Mouse (Mus musculus) G1E-ER4 (cell line): Measurements from ENCODE around the gene Vps11. TPM values are rescaled to one million over a fixed set of nuclear protein-coding genes. Genes with fewer than 3 reads are reported as not detected.

Experiments
- GATA1 ChIP-seq: IDR thresholded peaks from one replicate; pipeline ENCODE4 v1.8.0; 2012; ENCODE audit warnings: low read length, inconsistent platforms
- polyA plus RNA-seq: library from polyadenylated mRNA; stranded (reverse); fragments of >175 nt; gene quantifications from 2 replicates; pipeline ENCODE4 v1.2.3, GENCODE M21; 2012

The Vps11 gene
- polyA plus RNA-seq, 1 experiment, result 6.0 TPM

DNA sequence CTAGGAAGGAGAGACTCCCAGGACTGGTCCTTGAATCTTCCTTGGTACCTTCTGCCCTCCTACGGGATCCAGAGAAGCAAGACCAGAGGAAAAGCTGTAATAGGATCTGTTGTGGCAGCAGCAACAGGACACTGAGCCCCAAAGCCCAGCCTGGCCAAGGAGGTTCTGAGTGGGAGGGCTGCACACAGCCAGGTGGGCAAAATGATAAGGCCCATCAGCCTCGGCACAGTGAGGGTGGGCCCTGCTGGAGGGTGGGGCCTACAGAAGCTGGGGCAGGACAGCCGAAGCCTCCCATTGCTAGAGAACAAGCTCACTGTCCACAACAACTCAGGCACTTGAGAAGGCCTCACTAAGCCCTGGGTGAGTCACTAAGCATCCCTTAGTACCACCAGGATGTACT lies 19.3 kb downstream of the Vps11 start:
- TF ChIP-seq GATA1, result no peak

DNA sequence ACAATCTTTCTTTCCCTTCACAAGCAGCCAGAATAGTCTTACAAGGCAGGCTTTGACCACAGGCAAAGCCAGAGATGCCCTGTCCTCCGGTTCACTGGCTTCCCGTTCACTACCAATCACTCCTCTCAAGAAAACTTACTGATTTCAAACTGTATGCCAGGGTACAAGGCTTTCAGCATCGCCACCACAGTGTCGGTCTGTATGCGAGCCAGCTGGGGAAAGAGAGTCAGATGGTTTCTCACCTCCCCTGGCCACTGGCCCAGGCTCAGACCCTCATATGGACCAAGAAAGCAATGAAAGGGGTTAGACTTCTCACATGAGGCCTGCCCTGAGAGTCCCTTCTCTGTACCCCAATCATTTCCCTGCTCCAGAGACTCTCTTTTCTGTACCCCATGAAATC lies 20.0 kb downstream of the Vps11 start:
- no peak for TF ChIP-seq GATA1

DNA sequence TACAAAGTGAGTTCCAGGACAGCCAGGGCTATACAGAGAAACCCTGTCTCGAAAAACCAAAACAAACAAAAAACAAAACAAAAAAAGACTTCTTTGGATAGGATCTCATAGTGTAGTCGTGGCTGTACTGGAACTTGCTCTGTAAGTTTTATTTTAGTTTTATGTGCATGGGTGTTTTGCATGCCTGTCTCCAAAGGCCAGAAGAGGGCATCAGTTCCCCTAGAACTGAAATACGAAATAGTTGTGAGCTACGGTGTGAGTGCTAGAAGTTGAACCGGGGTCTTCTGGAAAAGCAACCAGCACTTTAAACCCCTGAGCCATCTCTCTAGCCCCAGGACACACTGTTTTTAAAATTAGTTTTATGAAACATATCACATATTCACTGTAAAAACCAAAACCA lies 22.9 kb downstream of the Vps11 start:
- TF ChIP-seq GATA1, result no peak

DNA sequence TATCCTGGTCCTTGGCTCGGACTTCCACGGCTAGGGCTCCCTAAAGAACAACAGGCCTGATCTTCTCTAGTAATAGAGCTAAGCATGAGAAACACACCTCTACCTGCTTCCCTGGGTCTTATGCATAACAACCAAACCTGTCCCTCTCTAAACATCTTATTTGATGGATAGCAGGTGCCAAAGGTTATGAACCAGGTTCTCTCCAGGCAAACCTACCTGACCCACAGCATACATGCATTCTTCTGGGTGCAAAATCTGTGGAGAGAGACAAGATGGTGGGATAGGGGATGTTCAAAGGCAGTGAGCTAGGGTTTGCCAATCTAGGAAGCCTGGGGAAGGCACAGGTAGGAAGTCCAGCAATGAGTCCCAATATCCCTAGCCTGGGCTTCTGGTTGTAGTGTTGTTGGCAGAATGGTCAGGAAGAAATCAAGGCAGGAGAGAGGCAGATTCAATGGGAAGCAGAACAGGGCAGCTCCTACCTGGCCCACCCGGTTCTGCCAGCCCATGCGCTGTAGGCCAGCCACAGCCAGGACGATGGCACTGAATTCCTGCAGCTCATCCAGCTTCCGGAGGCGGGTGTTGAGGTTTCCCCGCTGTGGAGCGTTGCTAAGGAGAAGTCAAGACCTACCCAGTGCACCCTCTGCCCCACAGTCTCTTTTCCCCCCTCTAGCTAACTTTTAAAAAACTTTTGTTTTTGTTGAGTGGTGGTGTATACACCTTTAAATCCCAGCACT lies 23.9 kb downstream of the Vps11 start:
- TF ChIP-seq GATA1, result no peak

DNA sequence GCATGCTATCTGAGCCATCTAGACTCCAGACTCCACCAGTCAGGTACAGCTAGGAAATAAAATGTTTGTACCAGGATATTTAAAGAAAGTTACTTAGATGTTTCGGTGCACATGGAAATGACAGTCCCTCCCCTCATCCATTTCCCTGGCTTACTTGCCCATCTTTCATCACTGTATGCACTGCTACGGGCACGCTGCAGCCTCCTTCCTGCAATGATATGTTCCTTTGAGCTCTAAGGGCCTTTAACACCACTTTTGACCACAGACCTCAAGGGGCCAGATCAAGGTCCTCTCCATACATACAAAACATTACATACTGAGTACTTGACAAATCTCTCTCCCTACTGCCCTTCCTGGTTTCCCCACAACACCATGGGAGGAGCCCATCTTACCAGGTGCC lies 24.5 kb downstream of the Vps11 start:
- TF ChIP-seq GATA1, result no peak

DNA sequence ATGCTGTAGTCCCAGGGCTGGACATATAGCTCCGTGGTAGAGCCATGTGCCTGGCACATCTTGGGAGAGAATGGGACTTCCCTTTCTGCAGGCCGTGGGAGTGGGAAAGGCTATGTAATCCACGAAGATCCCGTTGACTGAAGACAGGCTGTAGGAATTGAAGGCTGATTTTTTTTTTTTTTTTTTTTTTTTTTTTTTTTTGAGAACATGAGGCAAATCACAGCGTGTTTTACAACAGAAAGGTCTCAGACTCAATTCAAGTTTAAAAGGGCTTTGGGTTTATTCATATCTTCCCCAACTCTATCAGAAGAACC lies 25.4 kb downstream of the Vps11 start:
- no peak for TF ChIP-seq GATA1

DNA sequence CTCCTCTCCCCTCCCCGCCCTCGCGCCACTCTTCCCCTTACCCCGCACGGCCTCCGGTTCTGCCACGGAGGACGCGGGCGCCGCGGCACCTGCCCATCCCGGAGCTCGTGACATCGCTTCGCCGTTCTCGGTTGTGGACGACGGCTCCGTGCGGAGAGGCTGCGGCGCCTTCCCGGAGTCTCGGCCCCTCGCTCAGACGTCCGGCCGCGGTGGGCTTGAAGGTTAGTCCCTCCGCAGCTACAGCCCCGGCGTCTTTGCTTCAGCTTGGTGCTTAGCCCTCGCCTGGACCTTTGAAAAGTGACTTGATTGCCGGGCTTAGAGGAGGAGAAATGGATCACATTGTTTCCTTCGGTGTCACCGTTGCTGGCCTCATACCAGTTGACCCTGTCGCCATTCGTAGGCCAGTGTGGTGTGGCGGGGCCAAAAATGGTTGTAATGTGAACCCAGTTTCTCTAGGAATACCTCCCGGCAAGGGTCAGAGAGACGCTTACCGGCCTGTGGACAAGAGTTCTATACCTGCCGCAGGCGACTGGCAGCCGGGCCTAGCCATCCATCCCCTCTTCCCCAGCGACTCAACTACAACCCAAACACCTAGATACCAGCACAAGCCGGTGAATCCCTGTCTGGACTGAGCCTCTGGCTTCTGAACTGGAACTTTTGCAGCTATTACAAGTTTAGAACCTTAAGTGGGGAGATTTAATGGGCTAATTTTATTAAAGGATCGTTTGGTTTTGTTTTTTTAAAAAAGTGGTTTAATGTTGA lies 26.0 kb downstream of the Vps11 start:
- no peak for TF ChIP-seq GATA1

DNA sequence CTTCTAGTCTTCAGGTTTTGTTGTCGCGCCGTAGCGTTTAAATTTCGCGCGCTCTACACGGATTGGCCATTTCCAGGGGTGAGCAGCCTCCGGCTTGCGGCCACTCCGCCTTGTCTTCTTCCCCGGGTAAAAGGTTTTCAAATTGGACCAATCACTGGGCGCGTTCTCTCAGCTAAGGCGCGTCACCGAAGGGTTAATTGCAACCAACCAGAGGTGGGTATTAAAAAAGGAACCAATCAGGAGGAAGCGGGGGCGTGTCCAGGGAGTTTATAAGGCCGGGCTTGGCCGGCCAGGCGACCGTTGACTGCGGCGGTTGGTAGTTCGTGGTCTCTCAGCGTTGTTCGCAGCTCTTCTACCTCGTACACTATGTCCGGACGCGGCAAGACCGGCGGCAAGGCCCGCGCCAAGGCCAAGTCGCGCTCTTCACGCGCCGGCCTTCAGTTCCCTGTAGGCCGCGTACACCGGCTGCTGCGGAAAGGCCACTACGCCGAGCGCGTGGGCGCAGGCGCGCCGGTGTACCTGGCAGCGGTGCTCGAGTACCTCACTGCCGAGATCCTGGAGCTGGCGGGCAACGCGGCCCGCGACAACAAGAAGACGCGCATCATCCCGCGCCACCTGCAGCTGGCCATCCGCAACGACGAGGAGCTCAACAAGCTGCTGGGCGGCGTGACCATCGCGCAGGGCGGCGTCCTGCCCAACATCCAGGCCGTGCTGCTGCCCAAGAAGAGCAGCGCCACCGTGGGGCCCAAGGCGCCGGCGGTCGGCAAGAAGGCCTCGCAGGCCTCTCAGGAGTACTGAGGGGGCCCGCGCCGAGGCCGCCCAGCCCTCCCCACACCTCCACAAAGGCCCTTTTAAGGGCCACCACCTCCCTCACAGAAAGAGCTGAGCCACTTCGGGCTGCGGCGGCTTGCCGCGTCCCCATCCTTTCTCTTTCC lies 26.8 kb downstream of the Vps11 start, which contains the start of gene H2afx:
Gene H2afx, plus strand, starts transcription at position 299 of the 935 bp plus-strand sequence.
- TF ChIP-seq GATA1, result no peak

DNA sequence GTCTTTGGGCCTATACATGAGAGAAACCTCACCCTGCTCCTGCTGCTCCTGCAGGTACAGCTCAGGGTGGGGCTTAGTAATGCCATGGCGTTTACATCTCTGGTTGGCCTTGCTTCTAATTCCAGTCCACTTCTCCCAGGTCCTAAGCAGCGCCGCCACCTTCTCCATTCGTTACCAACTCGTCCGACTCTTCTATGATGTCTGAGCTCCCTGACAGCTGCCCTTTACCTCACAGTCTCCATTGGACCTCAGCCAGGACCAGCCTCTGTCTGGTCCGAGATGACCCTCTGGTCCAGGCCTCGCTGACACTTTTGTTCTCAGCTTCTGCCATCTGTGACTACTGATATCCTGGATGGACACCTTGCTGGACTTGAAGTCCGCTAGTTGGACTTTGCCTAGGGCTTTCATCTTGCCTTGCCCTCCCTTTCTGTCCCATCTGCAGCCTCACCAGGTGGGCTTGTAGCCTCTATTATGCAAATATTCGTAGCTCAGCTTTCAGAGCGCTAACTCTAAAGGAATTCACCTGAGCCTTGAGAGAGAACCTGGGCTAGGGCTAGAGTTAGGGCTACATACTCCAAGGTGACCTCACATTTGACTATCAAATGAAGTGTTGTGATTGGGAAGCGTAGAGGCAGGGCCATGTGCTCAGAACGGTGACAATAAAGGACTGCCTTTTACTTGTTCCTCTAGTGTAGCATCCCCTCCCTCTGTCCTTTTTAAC lies 28.4 kb downstream of the Vps11 start:
- no peak for TF ChIP-seq GATA1

DNA sequence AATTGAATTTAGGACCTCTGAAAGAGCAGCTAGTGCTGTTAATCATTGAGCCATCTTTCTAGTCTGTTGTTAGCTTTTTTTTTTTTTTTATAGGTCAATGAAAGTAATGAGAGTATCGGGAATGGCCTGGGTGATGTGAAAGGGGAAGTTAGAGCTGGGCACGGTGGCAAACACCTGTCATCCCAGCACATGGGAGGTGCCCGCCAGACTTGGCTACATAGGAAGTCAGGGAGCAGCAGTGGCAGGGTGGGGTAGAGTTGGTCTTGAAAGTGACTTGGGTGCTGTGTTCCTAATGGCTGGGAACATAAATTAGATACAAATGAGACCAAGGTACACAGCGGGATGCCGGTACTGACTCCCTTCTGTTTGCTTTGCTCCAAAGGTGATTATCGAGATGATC lies 30.7 kb downstream of the Vps11 start:
- no peak for TF ChIP-seq GATA1

DNA sequence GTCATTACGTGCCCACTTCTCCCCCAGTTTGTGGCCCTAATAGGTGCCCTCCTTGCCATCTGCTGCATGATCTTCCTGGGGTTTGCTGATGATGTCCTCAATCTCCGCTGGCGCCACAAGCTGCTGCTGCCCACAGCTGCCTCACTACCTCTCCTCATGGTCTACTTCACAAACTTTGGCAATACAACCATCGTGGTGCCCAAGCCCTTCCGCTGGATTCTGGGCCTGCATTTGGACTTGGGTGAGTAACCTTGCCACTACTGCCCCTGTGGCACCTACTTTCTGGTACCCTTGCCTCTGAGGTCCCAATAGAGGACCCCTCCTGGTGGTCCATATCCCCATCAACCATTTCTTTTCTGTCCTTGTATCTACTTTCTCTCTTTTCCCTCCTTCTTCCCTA lies 33.5 kb downstream of the Vps11 start:
- TF ChIP-seq GATA1, result no peak

DNA sequence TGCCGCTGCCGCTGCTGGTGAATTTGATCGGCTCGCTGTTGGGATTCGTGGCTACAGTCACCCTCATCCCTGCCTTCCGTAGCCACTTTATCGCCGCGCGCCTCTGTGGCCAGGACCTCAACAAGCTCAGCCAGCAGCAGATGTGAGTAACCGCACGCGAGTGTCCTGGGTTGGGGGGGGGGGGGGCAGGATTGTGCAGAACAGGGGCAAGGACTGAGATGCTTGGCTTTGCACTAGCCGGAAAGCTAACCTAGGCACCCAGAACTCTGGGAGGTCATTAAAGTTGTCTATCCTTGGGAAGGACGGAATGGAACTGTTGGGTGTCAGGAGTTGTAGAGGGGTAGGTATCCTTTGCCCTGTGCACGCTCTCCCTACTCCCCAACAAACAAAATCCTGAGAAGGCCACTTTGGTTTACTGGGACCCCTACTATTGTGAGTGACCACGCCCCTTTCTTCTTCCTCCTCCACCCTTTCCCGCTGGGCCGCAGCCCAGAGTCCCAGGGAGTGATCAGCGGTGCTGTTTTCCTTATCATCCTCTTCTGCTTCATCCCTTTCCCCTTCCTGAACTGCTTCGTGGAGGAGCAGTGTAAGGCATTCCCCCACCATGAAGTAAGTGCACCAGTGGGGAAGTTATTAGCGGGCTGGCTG lies 34.3 kb downstream of the Vps11 start:
- TF ChIP-seq GATA1, result no peak

DNA sequence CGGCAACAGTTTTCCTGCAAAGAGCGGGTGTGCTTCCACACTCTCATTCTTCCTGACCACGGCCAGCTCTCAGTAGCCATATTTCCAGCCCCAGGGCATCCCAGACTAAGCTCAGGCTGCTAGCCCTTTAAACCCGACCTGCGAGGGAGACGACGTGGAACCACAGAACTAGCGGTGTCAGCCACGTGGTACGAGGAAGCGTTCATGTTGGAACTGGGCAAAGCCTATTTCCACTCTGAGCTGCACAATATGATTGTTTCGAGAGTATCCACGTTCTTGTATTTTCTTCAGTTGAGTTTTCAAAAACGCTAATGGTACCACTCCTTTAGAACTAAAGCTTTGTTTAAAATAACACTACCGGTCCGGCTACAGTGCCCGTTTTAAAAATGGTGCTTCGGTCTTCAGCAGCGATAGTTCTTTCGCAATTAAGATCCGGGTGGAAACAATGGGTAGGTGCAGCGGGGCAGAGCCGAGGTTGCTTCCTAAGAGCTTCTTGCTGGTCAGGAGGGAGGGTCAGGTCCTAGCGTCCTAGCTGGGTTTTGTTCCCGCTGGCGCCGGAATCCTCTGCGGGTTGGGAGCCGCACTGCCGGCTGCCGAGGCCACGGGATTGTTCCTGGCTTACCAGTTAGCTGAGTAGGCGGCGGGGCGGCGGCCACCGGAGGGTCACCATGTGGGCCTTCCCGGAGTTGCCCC lies 35.0 kb downstream of the Vps11 start:
- TF ChIP-seq GATA1, result no peak

DNA sequence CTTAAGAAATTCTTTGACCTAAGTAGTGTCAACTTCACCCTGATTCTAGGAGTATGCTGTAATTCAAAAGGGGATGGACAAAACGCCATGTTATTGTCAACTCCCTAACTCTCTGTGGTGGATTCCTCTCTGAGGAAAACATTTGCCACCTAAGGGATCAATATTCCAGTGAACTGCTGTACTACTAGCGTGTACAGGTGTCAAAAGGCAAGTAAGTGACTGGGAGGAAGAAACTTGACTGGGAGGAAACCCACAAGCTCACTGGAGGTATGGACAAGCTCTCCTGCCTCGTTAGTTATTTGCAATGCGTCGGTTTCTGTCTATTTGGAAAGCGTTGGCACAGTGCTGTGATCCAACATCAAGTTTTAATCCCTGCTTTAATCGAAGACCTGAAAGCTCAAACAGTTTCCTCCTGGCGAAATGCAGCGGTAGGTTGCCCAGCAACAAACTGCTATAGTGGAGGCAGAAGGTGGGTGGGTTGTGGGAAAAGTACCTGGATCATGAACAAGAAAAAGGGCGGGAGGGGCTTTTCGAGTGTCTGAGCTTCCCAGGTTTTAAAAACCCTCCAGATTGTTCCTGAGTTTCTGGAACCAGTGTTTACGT lies 35.6 kb downstream of the Vps11 start, which contains the start of gene Dpagt1:
Gene Dpagt1, plus strand, starts transcription at position 252 of the 603 bp plus-strand sequence.
- TF ChIP-seq GATA1, result no peak
